Mouse (Mus musculus): ENCODE results near the gene Zbtb42.

DNA sequence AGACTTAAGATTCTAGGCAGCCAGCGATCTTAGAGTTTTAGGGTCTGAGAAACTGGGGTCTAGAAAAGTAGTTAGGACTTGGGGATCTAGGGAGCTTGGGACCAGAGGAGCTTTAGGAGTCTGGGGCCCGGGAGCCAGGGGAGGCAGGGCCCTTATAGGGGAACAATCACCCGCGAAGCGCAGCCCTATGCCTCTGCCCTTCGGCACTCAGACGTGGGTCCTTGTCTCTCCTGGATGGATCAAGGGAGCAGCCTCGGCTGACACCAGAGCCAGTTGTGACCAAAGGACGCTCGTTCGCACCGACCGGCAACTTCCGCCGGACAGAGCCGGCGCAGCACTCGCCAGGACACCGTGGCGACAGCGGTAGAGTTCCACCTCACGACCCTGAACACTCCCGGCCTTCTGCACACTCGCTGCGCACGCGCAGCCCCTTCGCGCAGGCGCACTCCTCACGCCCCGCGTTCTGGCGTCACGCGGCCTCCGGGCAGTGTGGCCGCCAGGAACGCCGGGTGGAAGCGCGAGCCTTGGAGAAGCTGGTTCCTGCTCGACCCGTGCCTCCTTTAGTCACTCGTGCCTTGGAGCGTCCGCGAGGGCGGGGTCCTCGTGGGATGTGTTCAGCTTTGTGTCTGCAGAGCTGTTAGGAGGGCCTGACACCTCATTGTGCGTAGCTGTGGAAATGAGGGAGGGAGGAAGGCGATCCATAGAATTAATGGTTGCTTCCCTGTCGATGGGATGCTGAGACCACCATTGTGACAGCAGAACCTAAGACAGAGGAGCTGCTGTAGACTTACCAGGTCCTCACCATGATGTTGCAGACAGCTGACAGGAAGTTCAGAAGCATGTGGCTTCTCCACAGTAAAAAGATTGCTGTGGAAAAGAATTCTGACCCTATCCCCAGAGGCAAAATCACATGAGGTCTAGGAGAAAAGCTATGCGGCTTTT is 14.8 kb downstream of the Zbtb42 start:
- TF ChIP-seq CTCF (IDR thresholded peaks at IDR 0.05; ENCODE audit: low read depth) (no peak), EP300 (IDR thresholded peaks at IDR 0.05; ENCODE audit: low read depth) (no peak)

All from liver, postnatal 0 days (tissue).